Mouse (Mus musculus) heart, embryonic 12.5 days (tissue): ENCODE data around the gene Clic3. TPM values are rescaled to one million over a fixed set of nuclear protein-coding genes. Genes with fewer than 3 reads are reported as not detected.

Experiments used
- ATAC-seq: fragments of 200-750 bp; cut with Nextera tagmentation; 2 replicates; pipeline ENCODE4 v1.8.0; 2017; ENCODE audit warnings: moderate TSS enrichment, moderate library complexity; ENCODE audit not compliant: insufficient number of reproducible peaks, low FRiP score
- H3K27ac ChIP-seq: fragments of 300-500 bp; sonication (generic); 2 replicates; pipeline ENCODE4 v1.5.1; 2016; ENCODE audit warnings: mild to moderate bottlenecking, moderate library complexity; ENCODE audit not compliant: poor library complexity, severe bottlenecking
- H3K27me3 ChIP-seq: fragments of 300-500 bp; sonication (generic); replicated peaks from 2 replicates; pipeline ENCODE4 v1.6.1; 2016; ENCODE audit warnings: mild to moderate bottlenecking, moderate library complexity
- H3K36me3 ChIP-seq: fragments of 300-500 bp; sonication (generic); 2 replicates; pipeline ENCODE4 v1.6.1; 2016; ENCODE audit warnings: mild to moderate bottlenecking, moderate library complexity
- H3K4me1 ChIP-seq: fragments of 300-500 bp; sonication (generic); replicated peaks from 2 replicates; pipeline ENCODE4 v1.6.1; 2016; ENCODE audit warnings: mild to moderate bottlenecking
- H3K4me2 ChIP-seq: fragments of 300-500 bp; sonication (generic); 2 replicates; pipeline ENCODE4 v1.6.1; 2016; ENCODE audit warnings: mild to moderate bottlenecking, moderate library complexity
- H3K4me3 ChIP-seq: fragments of 300-500 bp; sonication (generic); 2 replicates; pipeline ENCODE4 v1.5.1; 2016; ENCODE audit warnings: mild to moderate bottlenecking
- H3K9ac ChIP-seq: fragments of 300-500 bp; sonication (generic); 2 replicates; pipeline ENCODE4 v1.6.1; 2016; ENCODE audit warnings: mild to moderate bottlenecking, moderate library complexity
- H3K9me3 ChIP-seq: fragments of 300-500 bp; sonication (generic); replicated peaks from 2 replicates; pipeline ENCODE4 v1.6.1; 2016; ENCODE audit warnings: mild to moderate bottlenecking, moderate library complexity
- WGBS: fragments of 180-500 bp; shearing (Covaris S2); methylation state at CpG from one replicate; pipeline ENCODE4 v1.1.7; 2016; 5-methylcytosine and 5-hydroxymethylcytosine counted together
- polyA plus RNA-seq: library from polyadenylated mRNA; unstranded; fragments of >200 nt; fragmentation: Nextera tagmentation; extraction: Ambion mirVana; gene quantifications from 2 replicates; pipeline ENCODE4 v1.2.1, GENCODE M21; 2016

The Clic3 gene
- polyA plus RNA-seq, 1 experiment from 2014 or later = 1.4 TPM

- Histone ChIP-seq H3K4me1 (0 out of 2 replicates have a peak, but pooled peaks cover 2% of the 10 kb centered on the region), H3K9me3 (no peaks in the 10 kb centered on the region), H3K27ac (no peak within 1 kb of the TSS), H3K4me2 (peak within 1 kb of the TSS; percentile 91), H3K27me3 (peaks cover 76% of the 10 kb centered on the region), H3K36me3 (no peaks in the 10 kb centered on the region), H3K4me3 (peak within 1 kb of the TSS; percentile 67), H3K9ac (peak within 1 kb of the TSS; percentile 80)
- peak; percentile 86 for ATAC-seq
- WGBS = under 1% methylated on average over 89 of the region's 89 CpGs
These were observed 28.0 kb upstream of the Clic3 start, which contains the start of gene Abca2 for GRCm38 (mm10) chr2:25428442-25429236. TSS of gene Abca2 (plus strand) at chr2:25428703.

GRCm38 (mm10) chr2:25429435-25430180 lies 27.0 kb upstream of the Clic3 start:
- Histone ChIP-seq H3K9ac (peak overlapping the region; percentile 80; the same call in 1 of the 2 replicates), H3K27me3 (peaks cover 76% of the 10 kb centered on the region)

GRCm38 (mm10) chr2:25430395-25431233 lies 26.0 kb upstream of the Clic3 start:
- Histone ChIP-seq H3K4me1 (0 out of 2 replicates have a peak, but pooled peaks cover 2% of the 10 kb centered on the region), H3K4me2 (no peak overlapping the region), H3K4me3 (no peak overlapping the region), H3K9me3 (no peaks in the 10 kb centered on the region), H3K36me3 (no peaks in the 10 kb centered on the region), H3K27ac (no peak overlapping the region), H3K9ac (no peak overlapping the region), H3K27me3 (peaks cover 66% of the 10 kb centered on the region)
- no peak for ATAC-seq
- 72% methylated on average over 17 of the region's 17 CpGs for WGBS

More at GRCm38 (mm10) chr2:25429435-25430180, 27.0 kb upstream of the Clic3 start:
- no peak overlapping the region for H3K27ac ChIP-seq
- no peaks in the 10 kb centered on the region for H3K9me3 ChIP-seq
- 0 out of 2 replicates have a peak, but pooled peaks cover 2% of the 10 kb centered on the region for H3K4me1 ChIP-seq
- peak overlapping the region; percentile 67 for H3K4me3 ChIP-seq
- no peak for ATAC-seq
- no peaks in the 10 kb centered on the region for H3K36me3 ChIP-seq
- WGBS = 73% methylated on average over 5 of the region's 5 CpGs
- peak overlapping the region; percentile 91 for H3K4me2 ChIP-seq

GRCm38 (mm10) chr2:25431308-25431855 lies 25.3 kb upstream of the Clic3 start:
- Histone ChIP-seq H3K4me1 (0 out of 2 replicates have a peak, but pooled peaks cover 2% of the 10 kb centered on the region), H3K4me3 (no peak overlapping the region), H3K9ac (no peak overlapping the region), H3K27me3 (peaks cover 58% of the 10 kb centered on the region), H3K4me2 (no peak overlapping the region), H3K9me3 (no peaks in the 10 kb centered on the region), H3K27ac (no peak overlapping the region), H3K36me3 (no peaks in the 10 kb centered on the region)
- 70% methylated on average over 6 of the region's 6 CpGs for WGBS
- ATAC-seq = no peak

GRCm38 (mm10) chr2:25432326-25433098 lies 24.1 kb upstream of the Clic3 start:
- H3K27me3 ChIP-seq = peaks cover 51% of the 10 kb centered on the region
- H3K4me3 ChIP-seq = no peak overlapping the region
- no peak overlapping the region for H3K4me2 ChIP-seq
- no peak overlapping the region for H3K27ac ChIP-seq
- 0 out of 2 replicates have a peak, but pooled peaks cover 2% of the 10 kb centered on the region for H3K4me1 ChIP-seq
- WGBS = 63% methylated on average over 11 of the region's 11 CpGs
- no peak overlapping the region for H3K9ac ChIP-seq
- no peak for ATAC-seq
- H3K36me3 ChIP-seq = no peaks in the 10 kb centered on the region
- no peaks in the 10 kb centered on the region for H3K9me3 ChIP-seq

GRCm38 (mm10) chr2:25433101-25433500 lies 23.5 kb upstream of the Clic3 start:
- no peak overlapping the region for H3K27ac ChIP-seq
- 84% methylated on average over 17 of the region's 17 CpGs for WGBS

GRCm38 (mm10) chr2:25434292-25434691 lies 22.3 kb upstream of the Clic3 start:
- no peak overlapping the region for H3K4me2 ChIP-seq
- no peak overlapping the region for H3K9ac ChIP-seq
- no peaks in the 10 kb centered on the region for H3K36me3 ChIP-seq
- 0 out of 2 replicates have a peak, but pooled peaks cover 2% of the 10 kb centered on the region for H3K4me1 ChIP-seq
- H3K27ac ChIP-seq = no peak overlapping the region
- H3K27me3 ChIP-seq = peaks cover 48% of the 10 kb centered on the region
- ATAC-seq = no peak
- H3K9me3 ChIP-seq = no peaks in the 10 kb centered on the region
- no peak overlapping the region for H3K4me3 ChIP-seq
- 76% methylated on average over 8 of the region's 8 CpGs for WGBS

More at GRCm38 (mm10) chr2:25433101-25433500, 23.5 kb upstream of the Clic3 start:
- no peaks in the 10 kb centered on the region for H3K36me3 ChIP-seq
- no peak overlapping the region for H3K9ac ChIP-seq
- peaks cover 51% of the 10 kb centered on the region for H3K27me3 ChIP-seq
- H3K4me2 ChIP-seq = no peak overlapping the region
- H3K4me3 ChIP-seq = no peak overlapping the region
- no peak for ATAC-seq
- 0 out of 2 replicates have a peak, but pooled peaks cover 2% of the 10 kb centered on the region for H3K4me1 ChIP-seq
- no peaks in the 10 kb centered on the region for H3K9me3 ChIP-seq

- no peak overlapping the region for H3K4me2 ChIP-seq
- ATAC-seq = no peak
- H3K9ac ChIP-seq = no peak overlapping the region
- H3K9me3 ChIP-seq = no peaks in the 10 kb centered on the region
- H3K4me3 ChIP-seq = no peak overlapping the region
- no peaks in the 10 kb centered on the region for H3K36me3 ChIP-seq
- H3K4me1 ChIP-seq = no peaks in the 10 kb centered on the region
- H3K27ac ChIP-seq = no peak overlapping the region
- peaks cover 28% of the 10 kb centered on the region for H3K27me3 ChIP-seq
- WGBS = 88% methylated on average over 10 of the region's 10 CpGs
These were observed 20.3 kb upstream of the Clic3 start for GRCm38 (mm10) chr2:25436286-25436820.

- H3K9me3 ChIP-seq = no peaks in the 10 kb centered on the region
- no peak overlapping the region for H3K4me2 ChIP-seq
- ATAC-seq = no peak
- H3K4me3 ChIP-seq = no peak overlapping the region
- no peaks in the 10 kb centered on the region for H3K36me3 ChIP-seq
- H3K27ac ChIP-seq = no peak overlapping the region
- no peak overlapping the region for H3K9ac ChIP-seq
- 75% methylated on average over 20 of the region's 20 CpGs for WGBS
- H3K27me3 ChIP-seq = peaks cover 6% of the 10 kb centered on the region; the same call in 1 of the 2 replicates
- no peaks in the 10 kb centered on the region for H3K4me1 ChIP-seq
These were observed 15.6 kb upstream of the Clic3 start for GRCm38 (mm10) chr2:25441067-25441466.
